Mouse (Mus musculus) cerebellum, postnatal 14 days (tissue): ENCODE results near the gene Trappc3.
"Not testable (repeated sequence)": the region's sequence is repeated elsewhere in the genome, so short reads cannot be mapped to it uniquely, and the experiment has no call there.

ENCODE experiments used
- DNase-seq, 2 experiments: peaks; one replicate each; pipeline ENCODE4 v3.0.0; 2021; ENCODE audit warnings: mixed read lengths in 2 of 2

Trappc3 gene

DNA sequence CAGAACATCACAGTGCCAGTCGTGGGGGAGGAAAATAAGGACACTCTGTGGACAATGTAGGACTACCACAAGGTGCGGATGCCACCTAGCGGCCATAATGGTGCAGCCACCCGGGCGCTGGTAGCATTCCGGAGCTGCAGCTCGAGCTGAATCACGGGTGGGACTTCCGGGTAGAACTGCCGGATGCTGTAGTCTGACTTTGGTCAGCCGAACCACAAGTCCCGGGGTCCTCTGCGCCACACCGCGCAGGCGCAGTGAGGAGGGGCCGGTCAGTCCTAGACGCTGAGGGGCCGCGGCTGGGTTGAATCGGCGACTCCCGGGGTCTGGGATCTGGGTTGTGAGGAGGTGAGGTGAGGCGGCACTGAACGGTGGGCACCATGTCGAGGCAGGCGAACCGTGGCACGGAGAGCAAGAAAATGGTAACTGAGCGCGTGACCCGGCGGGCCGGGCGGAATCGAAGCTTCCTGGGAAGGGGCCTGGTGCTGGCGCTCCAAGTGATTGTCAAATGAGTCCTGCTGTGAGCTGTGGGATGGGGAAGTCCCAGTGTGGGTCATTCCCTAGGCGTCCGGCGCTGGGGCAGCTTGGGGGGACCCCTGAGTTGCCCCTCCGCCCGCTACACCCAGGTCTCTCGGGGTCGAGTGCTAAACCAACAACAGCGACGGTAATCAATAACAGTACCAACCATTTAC is at the start of gene Trappc3:
Trappc3 (plus strand) TSS at position 207 of the 689 bp plus-strand sequence.
- peak; percentile 100 for DNase-seq

DNA sequence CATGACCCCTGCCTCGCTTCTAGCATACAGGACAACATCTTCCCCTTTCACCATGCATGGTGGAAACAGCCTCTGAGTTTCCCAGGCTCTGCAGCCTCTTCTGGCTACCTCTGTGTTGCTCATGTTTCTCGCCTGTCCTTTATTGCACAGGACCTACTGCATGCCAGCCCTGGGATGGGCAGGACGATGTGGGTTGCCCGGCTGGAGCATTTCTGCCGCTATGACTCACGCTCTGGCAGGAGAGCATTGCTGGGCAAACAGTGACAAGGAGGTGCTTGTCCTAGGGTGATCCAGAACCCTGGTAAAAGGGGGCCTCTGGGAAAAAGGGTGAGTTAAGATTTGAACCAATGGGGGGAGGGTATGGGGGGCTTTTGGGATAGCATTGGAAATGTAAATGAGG is 44.4 kb upstream of the Trappc3 start:
- no peak for DNase-seq

DNA sequence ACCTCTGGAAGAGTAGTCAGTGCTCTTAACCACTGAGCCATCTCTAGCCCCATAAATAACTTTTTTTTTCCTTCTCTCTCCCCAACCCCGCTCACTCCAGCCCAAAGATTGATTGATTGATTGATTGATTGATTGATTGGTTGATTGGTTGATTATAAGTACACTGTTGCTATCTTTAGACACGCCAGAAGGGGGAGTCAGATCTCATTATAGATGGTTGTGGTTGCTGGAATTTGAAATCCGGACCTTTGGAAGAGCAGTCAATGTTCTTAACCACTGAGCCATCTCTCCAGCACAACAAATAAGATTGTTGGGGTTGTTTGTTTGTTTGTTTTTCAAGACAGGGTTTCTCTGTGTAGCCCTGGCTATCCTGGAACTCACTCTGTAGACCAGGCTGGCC is 42.6 kb upstream of the Trappc3 start:
- DNase-seq = not testable (repeated sequence)

DNA sequence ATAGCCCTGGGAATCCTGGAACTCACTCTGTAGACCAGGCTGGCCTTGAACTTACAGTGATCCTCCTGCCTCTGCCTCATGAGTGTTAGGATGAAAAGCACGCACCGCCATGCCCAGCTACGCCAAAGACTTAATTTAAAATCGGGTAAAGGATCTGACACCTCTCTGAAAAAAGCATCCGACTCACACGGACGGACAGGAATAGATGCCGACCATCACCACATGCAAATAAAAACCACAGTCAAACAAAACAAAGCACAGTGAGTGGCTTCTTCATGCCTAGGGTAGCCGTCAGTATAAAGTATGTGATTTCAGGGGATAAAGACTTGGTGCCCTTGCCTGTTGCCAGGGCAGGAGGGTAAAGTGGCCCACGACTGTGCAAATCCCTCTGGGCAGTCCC is 42.1 kb upstream of the Trappc3 start:
- DNase-seq = no peak

DNA sequence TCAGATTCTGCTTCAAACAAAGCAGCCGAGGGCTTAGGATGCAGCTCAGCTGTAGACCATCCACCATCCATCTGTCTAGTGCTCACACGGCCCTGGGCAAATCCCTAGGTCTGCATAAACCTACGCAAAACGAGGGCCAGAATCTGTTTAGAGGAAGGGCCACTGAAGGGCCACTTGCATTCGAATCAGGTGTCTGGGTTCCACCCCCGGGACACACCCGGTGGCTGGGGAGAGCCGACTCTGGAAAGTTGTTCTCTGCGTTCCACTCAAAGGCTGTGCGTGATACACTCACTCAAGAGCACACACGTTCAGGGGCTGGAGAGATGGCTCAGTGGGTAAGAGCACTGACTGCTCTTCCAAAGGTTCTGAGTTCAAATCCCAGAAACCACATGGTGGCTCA is 39.5 kb upstream of the Trappc3 start:
- no peak for DNase-seq

DNA sequence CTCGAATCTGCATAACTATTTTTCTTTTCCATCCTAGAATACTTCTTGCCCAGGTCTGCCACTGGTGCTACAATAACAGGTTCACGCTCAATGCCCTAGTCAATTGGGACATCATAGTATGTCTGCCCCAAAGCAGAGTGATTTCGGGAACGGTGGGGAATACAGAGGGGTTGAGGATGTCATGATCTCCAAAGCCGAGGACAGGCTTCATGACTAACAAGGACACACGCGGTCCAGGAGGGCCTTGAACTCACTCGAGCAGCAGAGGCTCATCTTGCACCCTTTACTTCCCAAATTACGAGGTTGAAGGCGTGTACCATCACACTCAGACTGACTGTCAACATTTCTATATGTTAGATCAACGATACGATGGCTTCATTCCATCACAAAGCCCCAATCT is 35.5 kb upstream of the Trappc3 start:
- DNase-seq = no peak

DNA sequence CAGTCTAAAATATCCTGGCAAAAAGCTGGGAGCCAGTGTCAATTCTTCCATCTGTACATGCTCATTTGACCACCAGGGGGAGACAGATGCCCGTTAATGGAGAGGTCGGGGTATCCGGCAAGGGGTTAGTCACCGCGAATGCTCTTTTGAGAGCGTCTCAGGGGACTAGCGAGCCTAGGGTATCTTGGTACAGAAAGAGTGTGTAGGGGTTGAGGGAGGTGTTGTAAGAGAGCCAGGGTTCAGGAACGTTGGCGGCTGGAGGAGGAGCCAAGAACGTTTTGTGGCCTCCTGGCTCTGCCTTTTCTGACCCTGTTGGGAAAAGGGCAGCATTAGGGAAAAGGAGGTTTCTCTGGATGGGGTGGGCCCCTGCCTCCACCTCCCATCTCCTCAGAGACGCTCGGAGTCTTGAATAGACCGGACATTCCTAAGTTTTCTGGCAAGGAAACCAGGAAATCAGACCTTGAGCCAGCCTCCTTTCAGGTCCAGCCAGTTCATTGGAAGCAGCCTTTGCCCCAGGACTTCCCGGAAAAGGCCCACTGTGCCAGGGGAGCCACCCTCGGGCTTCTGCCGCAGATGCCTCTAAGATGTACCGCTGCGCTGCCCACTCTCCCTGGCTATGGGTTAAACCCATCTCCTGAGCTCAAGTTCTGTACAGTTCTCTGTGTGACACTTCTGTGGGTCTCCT is 34.9 kb upstream of the Trappc3 start:
- peak; percentile 97 to 99 for DNase-seq

DNA sequence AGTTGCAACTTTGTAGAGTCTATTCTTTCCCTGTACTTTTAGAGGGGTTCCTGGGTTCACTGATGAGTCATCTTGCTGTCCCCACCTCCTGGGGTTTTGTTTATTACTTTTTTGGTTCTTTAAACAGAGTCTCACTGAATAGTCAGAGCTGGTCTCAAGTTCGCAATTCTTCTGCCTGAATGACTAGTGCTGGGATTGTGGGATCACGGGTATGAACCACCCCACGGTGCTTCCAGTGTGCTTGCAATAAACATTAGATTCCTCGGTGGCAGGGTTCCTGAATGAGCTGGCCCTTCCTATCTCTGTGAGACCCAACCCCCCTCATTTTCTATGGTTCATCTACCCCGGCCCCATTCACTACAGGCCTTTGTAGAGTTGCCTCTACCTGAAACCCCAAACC is 34.0 kb upstream of the Trappc3 start:
- DNase-seq = no peak

DNA sequence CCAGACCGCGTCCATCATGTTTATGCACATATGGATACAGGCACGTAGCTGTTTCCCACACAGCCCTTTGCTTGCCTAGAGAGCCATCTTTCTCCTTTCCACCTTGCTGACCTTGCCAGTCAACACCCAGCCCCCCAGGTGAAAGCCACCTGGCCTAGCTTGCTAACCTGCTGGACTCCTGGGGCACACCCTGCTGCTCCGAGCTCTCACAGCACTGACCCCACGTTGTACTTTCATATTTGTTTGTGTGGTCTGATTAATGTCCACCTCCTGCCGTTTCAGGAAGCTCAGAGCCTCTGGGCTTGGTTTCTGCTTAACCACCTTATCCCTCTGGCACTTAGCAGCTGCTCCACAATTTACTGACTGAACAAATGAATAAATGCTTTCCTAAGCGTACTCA is 32.2 kb upstream of the Trappc3 start:
- no peak for DNase-seq

DNA sequence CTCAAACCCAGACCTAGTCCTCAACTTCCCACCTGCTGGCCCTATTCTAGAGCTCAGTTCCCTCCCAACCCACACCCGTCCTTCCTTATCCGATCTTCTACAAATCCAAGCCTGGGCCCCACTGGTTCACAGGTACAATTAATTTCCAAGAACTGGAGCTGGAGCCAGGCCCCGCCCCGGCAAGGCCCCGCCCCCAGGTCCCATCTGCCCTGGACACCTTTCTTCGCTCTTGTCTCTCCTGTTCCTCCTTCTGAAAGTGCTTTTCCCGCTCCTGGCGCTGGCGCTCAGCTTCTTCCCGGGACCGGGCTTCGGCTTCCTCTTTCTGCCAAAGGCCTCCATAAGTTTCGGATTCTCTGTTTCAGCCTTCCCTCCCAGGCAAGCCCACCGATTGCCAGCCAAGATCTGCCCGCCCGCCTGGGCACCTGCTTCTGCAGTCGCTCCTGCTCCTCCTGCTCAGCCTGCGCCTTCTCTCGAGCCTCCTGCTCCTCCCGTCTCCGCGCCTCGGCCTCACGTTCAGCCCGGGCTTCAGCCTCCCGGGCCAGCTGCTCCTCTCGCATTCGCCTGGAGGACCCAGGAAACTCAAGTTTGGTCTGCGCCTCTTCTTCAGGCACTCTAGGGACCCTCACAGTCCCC is 28.3 kb upstream of the Trappc3 start:
- peak in 1 of 2 experiments; percentile 6 for DNase-seq

DNA sequence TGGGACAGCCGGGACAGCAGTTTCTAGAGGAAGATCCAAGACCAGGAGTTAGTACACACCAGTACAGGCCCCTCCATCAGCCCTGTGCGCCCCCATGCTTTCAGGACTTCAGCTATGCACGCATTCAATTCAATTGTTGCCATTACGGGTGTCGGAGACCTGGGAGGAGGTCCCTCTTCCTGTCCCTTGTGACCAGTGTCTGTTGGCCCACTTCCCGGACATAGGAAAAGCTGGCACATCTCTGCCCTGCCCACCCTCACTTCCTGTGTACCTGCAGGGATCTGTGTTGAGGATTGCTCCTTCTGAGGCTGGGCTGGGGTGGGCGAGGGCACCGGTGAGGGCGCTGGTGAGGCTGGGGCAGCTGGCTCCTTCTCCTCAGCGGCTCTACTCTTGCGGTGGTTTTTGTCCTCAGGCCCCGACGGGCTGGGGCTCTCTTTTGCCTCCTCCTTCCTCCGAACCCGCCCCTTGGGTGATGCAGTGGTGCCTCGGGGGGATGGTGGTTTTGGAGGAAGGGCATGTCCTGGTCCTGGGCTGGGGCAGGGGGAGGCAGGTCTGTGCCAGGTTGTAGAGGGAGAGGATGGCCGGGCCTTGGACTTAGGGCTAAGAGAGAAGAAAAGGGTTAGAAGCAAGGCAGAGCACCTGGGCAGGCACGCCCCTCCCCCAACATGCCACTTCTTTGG is 27.5 kb upstream of the Trappc3 start:
- DNase-seq = peak in 1 of 2 experiments; percentile 14

DNA sequence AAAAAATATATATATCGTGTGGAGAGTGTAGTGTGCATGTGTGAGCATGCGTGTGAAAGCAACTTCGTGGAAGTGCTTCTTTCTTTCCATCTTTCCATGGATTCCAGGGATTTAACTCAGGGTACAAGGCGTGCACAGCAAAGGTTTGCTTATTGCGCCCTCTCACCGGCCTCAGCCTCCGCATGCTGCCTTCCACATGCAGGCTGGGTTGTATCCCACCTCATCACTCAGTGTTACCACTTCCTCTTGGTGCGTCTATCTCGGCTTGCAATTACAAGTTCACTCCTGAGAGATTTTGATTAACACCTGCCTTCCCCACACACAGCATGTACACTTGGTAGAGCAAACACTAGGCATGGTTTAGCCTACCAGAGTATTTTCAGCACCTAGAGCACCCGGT is 26.9 kb upstream of the Trappc3 start:
- peak in 1 of 2 experiments; percentile 2 for DNase-seq

DNA sequence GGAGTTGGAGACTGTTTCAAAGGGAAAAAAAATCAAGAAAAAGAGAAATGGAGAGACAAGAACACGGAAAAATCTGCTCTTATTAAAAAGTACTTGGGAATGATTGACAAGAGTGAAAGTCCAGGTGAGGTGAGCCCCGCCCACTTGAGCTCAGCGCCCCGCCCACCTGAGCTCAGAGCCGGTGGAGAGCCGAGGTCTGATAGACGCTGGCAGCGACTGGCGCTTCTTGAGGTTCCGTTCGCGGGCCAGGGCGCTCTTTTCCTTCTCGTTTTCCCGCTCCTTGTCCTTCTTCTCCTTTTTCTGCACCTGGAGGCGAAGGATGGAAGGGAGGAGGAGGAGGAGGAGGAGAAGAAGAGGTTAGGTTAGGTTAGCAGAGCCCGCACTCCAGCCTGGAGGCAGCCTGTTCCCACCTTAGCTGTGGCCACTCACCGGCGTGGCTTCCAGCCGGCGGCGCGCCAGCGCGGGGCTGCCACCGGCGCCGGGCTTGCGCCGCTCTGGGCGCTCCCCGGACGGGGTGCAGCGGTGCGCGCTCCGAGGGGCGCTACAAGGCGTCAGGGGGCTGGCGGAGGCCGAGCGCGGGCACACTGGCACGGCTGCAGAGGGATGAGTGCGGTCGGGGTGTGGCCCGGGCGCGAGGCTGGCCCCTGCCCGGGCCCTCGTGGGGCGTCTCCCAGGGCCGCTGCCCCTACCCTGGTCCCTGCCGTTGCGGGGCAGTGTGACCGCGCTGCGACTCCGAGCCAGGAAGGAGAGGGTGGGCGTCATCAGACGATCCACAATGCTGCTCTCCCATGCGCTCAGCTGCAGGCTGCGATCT is 25.5 kb upstream of the Trappc3 start:
- peak in 1 of 2 experiments; percentile 13 for DNase-seq

DNA sequence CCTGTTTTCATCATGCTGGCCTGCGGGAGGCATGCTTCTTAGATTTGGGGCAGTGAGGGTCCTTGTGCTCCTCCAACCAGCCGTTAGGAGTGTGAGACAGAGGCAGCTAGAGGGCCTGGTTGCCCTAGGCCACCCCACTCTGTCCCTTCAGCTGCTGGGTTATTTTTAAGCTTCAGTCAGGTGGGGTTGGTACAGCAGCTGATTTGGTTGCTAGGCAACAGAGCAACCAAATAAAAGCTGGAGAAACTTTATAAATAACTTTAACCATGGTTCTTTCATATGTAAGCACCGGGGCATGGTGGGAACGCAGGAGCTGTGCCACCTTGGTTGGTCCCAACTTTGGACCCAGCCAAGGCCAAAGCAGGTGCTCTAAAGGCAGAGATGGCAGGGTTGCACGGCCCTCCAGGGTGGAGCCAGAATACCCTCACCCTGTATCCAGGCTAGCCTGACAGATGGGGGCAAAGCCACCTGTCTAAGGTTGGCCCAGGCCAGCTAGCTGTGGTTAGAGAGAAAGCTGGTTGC is 24.3 kb upstream of the Trappc3 start:
- DNase-seq = peak in 1 of 2 experiments; percentile 3

DNA sequence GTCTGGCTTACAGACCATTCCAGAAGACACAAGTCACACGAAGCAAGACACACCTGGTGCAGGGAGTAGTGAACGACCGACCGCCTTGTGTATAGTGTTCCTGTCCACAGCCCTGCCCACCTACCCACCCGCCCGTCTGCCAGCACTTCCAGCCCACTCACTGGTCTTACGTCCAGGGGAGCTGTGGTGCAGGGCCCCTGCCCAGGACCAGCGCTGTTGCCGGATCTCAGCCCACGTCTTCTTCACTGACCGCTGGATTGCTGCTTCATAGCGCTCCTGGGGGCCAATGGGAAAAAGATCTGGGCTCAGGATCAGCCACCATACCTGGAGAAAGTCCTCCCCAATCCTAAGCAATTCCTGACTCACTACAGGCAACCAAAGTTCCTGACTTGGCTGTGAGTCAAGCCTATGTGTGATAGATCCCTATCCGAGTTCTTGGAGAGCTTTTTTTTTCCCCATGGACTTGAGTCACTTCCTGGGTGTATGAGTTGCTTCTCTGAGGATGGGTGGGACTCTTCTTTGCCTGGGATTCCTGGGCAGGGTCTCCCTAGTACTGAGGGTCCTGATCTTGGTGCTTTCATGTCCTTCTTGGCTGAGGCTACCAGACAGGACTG is 22.2 kb upstream of the Trappc3 start:
- peak in 1 of 2 experiments; percentile 5 for DNase-seq

DNA sequence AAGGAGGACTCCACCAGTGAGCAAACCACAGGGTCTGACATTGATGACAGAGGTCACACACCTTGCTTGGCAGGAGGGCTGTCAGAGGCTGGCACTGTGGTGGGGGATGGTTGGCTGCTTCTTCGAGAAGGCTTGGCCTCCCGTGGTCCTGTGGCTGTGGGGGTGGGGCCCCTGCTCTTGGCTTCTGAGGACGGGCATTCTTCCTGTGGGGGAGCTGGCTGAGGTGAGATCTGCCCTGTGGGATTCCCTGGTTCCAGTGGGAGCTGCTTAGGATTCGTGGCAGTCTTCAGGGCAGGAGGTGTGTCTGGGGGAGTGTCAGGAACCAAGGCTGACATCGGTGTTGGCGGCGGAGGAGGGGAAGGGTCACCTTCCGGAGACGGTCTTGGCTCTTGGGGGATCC is 20.2 kb upstream of the Trappc3 start:
- peak; percentile 40 to 45 for DNase-seq

DNA sequence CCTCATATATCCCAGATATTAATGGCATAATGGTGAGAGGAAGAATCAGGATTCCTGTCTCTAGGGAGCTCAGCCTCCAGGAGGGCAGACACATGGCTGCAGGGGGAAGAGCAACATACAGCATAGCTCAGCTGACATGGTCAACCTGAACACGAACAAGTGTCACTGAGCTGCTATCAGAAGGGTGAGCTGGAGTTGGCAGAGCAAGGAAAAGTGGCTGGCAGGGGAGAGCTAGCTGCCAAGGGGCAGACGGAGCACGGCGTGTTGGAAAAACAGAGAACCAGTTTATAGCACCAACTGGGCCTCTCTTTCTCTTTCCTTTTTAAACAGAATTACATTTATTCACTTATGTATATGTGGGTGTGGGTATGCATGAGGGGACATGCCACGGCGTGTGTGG is 19.6 kb upstream of the Trappc3 start:
- DNase-seq = peak; percentile 67 to 75

DNA sequence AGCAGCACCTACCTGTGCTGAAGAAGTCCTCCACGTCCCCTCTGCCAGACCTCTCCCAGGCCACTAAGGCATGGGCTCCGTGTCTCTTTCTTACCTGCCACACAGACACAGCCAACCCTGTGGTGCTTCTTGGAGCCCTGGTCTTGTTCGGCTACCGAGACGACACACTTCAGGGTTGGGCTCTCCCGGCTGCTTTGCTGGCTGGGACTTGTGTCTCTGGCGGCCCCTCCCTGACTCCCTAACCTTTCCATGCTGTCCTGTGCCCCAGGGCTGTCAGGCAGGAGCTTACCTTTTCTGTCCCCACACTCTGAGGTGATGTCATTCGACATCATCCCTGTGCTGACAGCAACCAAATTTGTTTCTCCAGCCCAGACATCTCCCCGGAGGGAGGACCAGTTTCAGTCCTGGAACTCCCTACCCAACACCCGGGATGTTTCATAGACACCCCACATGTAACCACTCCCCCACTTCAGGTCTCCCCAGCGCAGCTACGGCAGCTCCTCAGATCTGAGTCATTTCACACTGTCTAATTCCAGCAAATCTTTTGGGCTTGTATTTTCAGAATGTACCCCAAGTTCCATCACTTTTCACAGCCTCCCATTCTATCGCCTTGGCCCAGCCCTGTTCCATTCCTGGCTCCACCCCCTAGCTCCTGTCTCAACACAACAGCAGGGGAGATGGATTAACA is 15.8 kb upstream of the Trappc3 start:
- DNase-seq = no peak

DNA sequence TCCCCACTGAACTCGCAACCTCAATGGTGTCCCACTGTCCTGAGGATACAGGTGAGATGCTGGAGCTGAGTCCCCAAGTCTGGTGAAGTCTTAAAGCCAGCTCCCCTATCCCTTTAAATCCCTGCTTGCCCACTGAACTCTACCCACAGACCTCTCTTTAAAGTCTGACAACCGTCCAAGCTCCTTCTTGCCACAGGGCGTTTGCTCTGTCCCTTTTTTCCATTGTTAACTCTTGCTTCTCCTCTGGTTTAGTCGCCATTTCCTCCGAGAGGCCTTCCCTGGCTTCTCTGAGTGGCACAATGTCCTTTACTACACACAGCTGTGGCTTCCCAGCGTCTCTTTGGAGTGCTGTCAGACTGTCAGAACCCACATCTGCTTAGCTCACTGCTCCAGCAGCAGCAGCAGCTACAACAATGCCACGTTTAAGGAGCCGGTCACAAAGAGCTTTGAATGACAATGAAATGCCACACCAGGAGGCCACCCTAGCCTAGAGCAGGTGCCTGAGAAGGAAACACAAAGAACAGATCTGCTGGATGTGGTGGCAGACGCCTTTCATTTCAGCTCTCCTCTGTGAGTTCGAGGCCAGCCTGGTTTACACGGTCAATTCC is 13.8 kb upstream of the Trappc3 start:
- DNase-seq = no peak

DNA sequence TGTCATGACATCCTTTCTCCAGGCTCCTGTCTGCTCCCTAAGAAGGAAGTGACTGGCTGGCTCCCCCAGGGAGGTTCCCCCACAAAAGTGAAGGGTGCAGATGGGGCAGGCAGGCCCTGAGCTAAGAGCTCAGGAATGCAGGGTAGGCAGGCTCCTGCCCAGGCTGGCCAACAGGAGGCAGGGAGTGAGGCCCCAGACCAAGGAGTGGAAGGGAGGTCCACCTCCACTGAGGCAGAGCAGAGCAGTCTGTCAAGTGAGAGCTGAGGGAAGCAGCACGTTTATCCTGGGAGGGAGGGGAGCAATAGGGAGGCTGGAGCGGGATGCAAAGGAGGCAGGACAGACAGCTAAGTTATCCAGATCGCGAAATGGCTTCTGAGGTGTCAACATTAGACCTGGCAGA is 11.5 kb upstream of the Trappc3 start:
- no peak for DNase-seq
